Mouse (Mus musculus) small intestine, adult 2 months (tissue): ENCODE data around the gene Bcat1. TPM values are rescaled to one million over a fixed set of nuclear protein-coding genes. Genes with fewer than 3 reads are reported as not detected.

Experiments used
- H3K27ac ChIP-seq: fragments of 200-500 bp; 2 replicates; pipeline ENCODE4 v1.5.1; 2012; ENCODE audit warnings: low read depth, low read length, control low read depth, inconsistent platforms; ENCODE audit not compliant: insufficient read depth
- H3K27me3 ChIP-seq: fragments of 200-500 bp; 2 replicates; pipeline ENCODE4 v1.6.1; 2012; ENCODE audit warnings: mild to moderate bottlenecking, moderate library complexity, low read length, inconsistent platforms; ENCODE audit not compliant: control insufficient read depth, insufficient read depth
- H3K36me3 ChIP-seq: fragments of 200-500 bp; 2 replicates; pipeline ENCODE4 v1.6.1; 2012; ENCODE audit warnings: mild to moderate bottlenecking, low read length, control low read depth, inconsistent platforms; ENCODE audit not compliant: control insufficient read depth, insufficient read depth
- H3K4me1 ChIP-seq: fragments of 200-500 bp; 2 replicates; pipeline ENCODE4 v1.6.1; 2012; ENCODE audit warnings: low read length, inconsistent platforms, mixed read lengths; ENCODE audit not compliant: control insufficient read depth, insufficient read depth, insufficient read length
- H3K4me3 ChIP-seq: fragments of 200-500 bp; 2 replicates; pipeline ENCODE4 v1.5.1; 2012; ENCODE audit warnings: low read depth, mild to moderate bottlenecking, control low read depth, inconsistent platforms, low read length, moderate library complexity
- CTCF ChIP-seq: fragments of 200-500 bp; IDR thresholded peaks from 2 replicates; pipeline ENCODE4 v1.5.1; 2012; ENCODE audit warnings: low read depth, mild to moderate bottlenecking, control low read depth, inconsistent platforms, low read length, moderate library complexity, mixed read lengths; ENCODE audit not compliant: insufficient replicate concordance, insufficient read length; ENCODE audit errors: extremely low read depth
- POLR2A ChIP-seq: fragments of 200-500 bp; IDR thresholded peaks from 2 replicates; pipeline ENCODE4 v1.6.1; 2012; ENCODE audit warnings: low read depth, mild to moderate bottlenecking, control low read depth, inconsistent platforms, low read length, moderate library complexity
- WGBS: fragments of 180-500 bp; shearing (Covaris S2); methylation state at CpG from one replicate; pipeline ENCODE4 v1.1.7; 2018; 5-methylcytosine and 5-hydroxymethylcytosine counted together
- polyA plus RNA-seq: library from polyadenylated mRNA; depleted of rRNA; stranded (reverse); fragments of >200 nt; gene quantifications from 2 replicates; pipeline ENCODE4 v1.2.3, GENCODE M21; 2012

Bcat1 gene
- polyA plus RNA-seq, 1 experiment, result 0.22 TPM

- peak overlapping the region; percentile 73 for H3K27ac ChIP-seq
- H3K4me3 ChIP-seq, result peak overlapping the region; percentile 58
- no peaks in the 10 kb centered on the region for H3K36me3 ChIP-seq
- peaks cover 2% of the 10 kb centered on the region for H3K4me1 ChIP-seq
- H3K27me3 ChIP-seq, result no peaks in the 10 kb centered on the region
- no peak for TF ChIP-seq CTCF
- no peak for TF ChIP-seq POLR2A
- 44% methylated on average over 18 of the region's 18 CpGs for WGBS
Observed at GRCm38 (mm10) chr6:145120787-145121589, 45.0 kb upstream of the Bcat1 start.

DNA sequence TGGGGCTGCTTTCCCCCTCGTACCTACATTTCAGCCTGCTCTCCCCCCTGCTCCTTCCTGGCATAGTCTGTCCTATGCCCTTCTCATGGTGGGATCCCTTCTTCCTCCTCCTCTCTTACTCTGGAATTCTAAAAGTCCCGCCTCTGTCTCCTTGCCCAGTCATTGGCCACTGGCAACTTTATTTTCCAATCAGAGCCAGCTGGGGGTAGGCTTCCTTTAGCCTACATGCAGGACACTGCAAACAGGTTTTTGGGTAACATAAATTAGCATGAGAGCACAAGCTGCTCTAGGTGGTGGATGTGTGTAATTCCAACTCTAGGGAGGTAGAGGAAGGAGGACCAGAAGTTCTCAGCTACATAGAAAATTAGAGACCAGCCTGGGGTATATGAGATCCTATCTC is 44.1 kb upstream of the Bcat1 start:
- no peaks in the 10 kb centered on the region for H3K27me3 ChIP-seq
- 81% methylated on average over 2 of the region's 2 CpGs for WGBS
- H3K36me3 ChIP-seq, result no peaks in the 10 kb centered on the region
- no peak overlapping the region for H3K27ac ChIP-seq
- no peak overlapping the region for H3K4me3 ChIP-seq
- TF ChIP-seq CTCF (no peak), POLR2A (no peak)
- peaks cover 2% of the 10 kb centered on the region for H3K4me1 ChIP-seq

GRCm38 (mm10) chr6:145116098-145116672 is 40.2 kb upstream of the Bcat1 start:
- no peak for TF ChIP-seq CTCF
- no peak for TF ChIP-seq POLR2A
- Histone ChIP-seq H3K4me1 (peaks cover 2% of the 10 kb centered on the region), H3K27ac (no peak overlapping the region), H3K4me3 (no peak overlapping the region), H3K36me3 (no peaks in the 10 kb centered on the region), H3K27me3 (no peaks in the 10 kb centered on the region)
- 38% methylated on average over 4 of the region's 4 CpGs for WGBS

- H3K27me3 ChIP-seq, result no peaks in the 10 kb centered on the region
- WGBS, result 79% methylated on average over 6 of the region's 6 CpGs
- no peak for TF ChIP-seq CTCF
- TF ChIP-seq POLR2A, result no peak
- H3K4me1 ChIP-seq, result peaks cover 1% of the 10 kb centered on the region
- no peaks in the 10 kb centered on the region for H3K36me3 ChIP-seq
- no peak within 1 kb of the TSS for H3K4me3 ChIP-seq
- no peak within 1 kb of the TSS for H3K27ac ChIP-seq
Observed at GRCm38 (mm10) chr6:145115476-145116097, 39.6 kb upstream of the Bcat1 start, which contains the start of gene Lrmp. TSS of gene Lrmp (plus strand) at chr6:145115653.

DNA sequence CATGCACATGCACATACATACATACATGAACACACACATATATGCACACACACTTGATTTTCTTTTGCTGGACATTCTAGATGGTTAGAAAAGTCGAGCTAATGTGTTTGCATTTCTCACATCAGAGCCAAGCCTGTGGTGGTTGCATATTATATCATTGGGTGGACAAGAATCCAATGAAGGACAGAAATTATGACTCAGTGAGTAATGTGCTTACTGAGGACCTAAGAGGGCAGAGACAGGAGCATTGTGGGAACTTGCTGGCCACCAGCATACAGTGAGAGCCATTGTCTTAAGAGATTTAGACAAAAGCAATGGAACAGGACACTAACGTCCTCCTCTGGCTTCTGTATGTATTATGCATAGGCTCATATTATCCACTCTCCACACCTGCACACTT is 38.6 kb upstream of the Bcat1 start:
- Histone ChIP-seq H3K27me3 (no peaks in the 10 kb centered on the region), H3K36me3 (no peaks in the 10 kb centered on the region), H3K27ac (no peak overlapping the region), H3K4me3 (no peak overlapping the region), H3K4me1 (no peaks in the 10 kb centered on the region; the same call in 1 of the 2 replicates)
- TF ChIP-seq CTCF (no peak), POLR2A (no peak)
- 78% methylated on average over 2 of the region's 2 CpGs for WGBS

GRCm38 (mm10) chr6:145112865-145113264 is 36.9 kb upstream of the Bcat1 start:
- WGBS, result 63% methylated on average over 6 of the region's 6 CpGs
- Histone ChIP-seq H3K4me3 (no peak overlapping the region), H3K27me3 (no peaks in the 10 kb centered on the region), H3K27ac (no peak overlapping the region), H3K4me1 (no peaks in the 10 kb centered on the region; the same call in 1 of the 2 replicates), H3K36me3 (no peaks in the 10 kb centered on the region)
- TF ChIP-seq CTCF (no peak), POLR2A (no peak)

- no peak for TF ChIP-seq POLR2A
- no peak for TF ChIP-seq CTCF
- H3K27me3 ChIP-seq, result no peaks in the 10 kb centered on the region
- peaks cover 5% of the 10 kb centered on the region; the same call in 1 of the 2 replicates for H3K4me1 ChIP-seq
- no peaks in the 10 kb centered on the region for H3K36me3 ChIP-seq
- WGBS, result 83% methylated on average over 4 of the region's 4 CpGs
- no peak overlapping the region for H3K27ac ChIP-seq
- no peak overlapping the region for H3K4me3 ChIP-seq
Observed at GRCm38 (mm10) chr6:145110786-145111185, 34.8 kb upstream of the Bcat1 start.
